Mouse (Mus musculus): ENCODE measurements at regions not wholly inside any gene's neighbourhood (a gene's known extent, or its start where the extent isn't known, plus 50 kb on each side); places are given as distances from the start of the nearest gene placed in this dataset.
"Not testable (repeated sequence)": the region's sequence is repeated elsewhere in the genome, so short reads cannot be mapped to it uniquely, and the experiment has no call there.

DNA sequence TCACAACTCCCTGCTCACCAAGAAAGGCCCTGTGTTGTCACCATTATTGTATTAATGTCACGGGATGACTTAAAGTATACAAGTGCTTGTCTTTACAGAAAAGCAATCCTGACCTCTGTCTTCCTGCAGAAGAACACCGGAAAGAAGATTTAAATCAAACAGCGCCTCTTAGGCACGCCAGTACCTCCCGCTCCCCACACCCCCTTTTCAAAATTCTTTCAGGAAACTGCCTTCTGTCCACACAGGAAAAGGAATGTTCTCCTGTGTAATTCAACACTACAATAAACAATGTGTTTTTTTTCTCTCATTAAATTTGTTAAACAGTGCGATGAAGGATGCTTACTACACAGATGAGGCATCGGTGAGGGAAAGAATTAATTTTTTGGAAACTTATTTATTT is 112.6 kb upstream of the Stt3b start:
- DNase-seq, result no peak

DNA sequence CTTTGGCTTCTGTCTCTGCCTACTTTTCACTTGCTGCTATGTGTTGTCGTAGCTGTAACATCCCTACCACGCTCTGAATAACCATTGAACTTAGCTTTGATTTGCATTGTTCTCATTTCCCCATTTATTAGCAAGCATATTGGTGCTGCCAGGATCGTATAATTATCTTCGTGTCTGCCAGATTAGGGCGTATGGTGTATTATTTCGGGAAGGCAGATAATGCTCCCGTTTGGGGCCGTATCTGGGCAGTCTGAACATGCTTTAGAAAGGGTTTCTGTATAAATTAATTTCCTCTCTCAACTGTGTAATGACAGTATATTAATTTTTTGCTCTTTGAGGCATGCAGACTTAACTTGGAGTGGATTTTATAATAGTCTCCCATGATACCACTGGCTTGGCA is 116.5 kb upstream of the Stt3b start:
- no peak for DNase-seq

DNA sequence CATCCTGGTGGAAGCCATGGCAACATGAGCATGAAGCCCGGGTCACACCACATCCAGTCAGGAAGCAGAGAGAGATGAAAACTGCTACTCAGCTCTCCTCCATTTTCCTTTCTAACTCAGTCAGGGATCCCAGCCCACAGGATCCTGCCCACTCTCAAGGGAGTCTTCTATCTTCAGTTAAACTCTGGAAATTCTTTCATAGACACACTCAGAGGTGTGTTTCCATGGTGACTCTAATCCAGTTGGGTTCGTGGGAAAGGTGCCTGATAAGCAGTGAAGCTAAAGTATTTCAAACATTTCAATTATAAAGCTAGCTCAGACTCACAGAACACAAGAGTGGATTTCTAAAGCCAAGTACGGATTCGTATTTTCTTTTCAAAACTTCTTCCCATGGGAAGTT is 120.0 kb upstream of the Stt3b start:
- no peak for DNase-seq

DNA sequence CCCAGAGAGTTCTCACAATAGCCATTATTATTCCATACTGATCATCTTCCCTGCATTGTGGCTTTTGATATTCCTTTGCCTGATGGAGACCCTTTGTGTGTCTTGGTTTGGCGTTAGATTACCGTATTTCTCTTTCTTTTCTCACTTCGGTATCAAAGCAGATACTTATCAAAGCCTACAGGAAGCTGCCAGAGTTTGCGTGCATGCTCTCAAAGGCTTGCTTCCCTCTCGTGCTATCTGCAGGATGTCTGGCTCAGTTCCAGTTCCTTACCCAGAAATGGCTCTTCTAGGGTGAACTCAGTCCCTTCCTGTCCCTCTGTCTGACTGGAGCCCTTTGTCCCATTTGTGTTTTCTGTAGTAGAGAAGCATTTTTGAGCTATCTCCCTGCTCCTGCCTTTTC is 124.5 kb upstream of the Stt3b start:
- no peak for DNase-seq

DNA sequence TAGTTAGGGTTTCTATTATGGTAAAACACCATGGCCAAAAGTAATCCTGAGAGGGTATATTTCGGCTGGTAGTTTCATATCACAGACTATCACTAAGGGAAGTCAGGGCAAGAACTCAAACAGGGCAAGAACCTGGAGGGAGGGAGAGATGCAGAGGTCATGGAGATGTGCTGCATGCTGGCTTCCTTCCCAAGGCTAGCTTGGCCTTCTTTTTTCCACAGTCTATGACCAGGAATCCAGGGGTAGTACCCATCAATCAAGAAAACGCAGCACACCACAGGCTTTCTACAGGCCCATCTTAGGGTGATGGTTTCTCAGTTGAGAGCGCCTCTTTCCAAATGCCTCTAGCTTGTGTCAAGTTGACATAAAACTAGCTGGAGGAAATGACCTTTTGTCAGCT is 126.1 kb upstream of the Stt3b start:
- DNase-seq, result no peak

DNA sequence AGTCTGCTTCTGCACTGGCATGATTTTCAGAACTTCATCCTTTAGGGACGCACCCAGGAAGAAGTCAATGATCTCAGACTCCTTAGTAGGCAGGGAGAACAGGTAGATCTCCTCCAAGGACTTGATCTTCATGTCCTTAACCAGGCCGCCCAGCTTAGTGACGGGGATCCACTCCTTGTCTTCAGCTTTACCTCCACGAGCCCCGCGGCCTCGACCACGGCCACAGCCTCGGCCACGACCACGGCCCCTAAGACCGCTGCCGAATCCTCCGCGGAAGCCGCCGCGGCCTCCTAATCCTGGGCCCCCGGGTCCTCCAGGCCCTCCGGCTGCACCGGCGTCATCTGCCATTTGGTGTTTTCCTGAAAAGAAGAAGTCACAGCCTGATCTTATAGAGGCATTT is 128.0 kb upstream of the Stt3b start:
- not testable (repeated sequence) for DNase-seq

DNA sequence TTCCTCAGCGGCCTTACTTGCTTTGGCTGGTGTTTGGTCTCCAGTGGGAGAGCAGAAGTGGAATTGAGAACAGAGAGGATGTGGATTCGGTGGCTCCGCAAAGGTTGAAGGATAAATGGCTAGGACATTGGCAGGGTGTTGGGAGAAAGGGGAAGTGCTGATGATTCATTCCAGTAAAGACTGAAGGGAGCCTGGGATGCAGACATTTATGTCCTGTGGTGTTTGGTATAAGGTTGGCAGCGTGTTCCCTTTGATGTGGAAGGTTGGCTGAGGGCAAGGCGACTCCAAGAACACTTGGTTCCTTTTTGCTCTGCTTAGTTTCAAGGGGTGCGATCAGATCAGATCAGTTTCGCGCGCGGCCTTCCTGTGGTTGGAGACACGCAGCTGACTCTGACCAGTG is 136.5 kb upstream of the Stt3b start:
- no peak for DNase-seq

DNA sequence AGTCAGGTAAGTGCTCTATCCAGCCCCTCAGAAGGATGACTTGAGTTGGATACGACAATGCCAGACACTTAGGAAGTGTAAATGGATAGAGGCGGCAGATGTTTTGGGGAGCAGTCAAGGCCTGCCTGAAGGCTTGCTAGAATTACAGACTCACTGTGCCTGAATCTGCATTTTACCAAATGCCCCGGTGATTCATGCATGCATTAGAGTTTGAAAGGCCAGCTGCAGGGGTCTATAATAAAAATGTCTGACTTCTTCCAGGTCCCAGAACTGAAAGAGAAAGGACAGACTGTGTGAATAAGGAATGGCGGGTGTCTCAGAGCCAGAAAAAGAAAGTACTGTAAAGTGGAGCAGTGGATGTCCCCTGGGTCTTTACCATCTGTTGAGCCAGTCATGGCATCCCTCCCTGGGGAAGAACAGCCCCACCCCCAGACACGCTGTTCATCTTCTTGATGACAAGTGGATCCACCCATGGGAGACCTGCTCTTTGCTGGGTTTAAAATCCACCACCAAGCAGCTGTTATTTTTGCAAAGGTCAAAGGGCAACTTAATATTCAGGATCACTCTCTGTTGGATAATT is 140.6 kb upstream of the Stt3b start:
- DNase-seq, result no peak

DNA sequence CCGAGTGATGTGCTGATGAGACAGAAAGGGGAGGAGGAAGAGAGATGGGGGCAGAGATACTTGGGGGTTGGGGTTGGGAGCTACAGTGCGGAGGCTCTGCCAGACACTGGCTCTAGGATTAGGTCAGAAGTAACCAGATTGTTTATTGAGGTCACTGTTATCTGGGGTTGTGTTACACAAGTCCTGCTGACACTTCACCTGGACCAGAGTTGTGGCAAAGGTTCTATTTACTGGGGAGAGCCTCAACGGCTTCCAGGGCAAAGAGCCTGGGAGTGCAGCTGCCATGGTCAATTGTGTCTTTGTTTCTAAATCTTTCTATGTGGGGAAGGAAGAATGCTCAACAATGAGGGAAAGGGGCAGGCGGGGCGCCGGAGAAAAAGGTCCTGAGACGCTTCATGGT is 144.6 kb upstream of the Stt3b start:
- no peak for DNase-seq

DNA sequence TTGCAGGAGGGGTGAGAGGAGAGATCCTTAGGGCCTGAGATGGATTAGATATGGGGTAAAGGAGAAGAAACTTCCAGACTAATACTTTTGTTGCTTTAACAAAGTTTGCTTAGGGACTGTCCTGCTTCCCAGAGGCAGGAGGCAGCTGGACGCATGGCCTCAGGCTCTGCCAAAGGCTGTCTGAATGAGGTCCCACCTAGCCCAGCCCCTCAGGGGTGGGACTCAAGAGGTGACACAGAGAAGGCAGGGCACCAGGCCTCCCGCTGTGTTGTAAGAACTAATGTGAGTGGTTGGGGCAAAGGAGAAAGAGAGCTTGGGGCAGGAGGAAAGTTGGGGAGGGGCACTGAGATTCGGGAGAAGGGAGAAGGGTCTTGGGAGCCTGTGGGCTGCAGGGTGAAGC is 145.9 kb upstream of the Stt3b start:
- no peak for DNase-seq

DNA sequence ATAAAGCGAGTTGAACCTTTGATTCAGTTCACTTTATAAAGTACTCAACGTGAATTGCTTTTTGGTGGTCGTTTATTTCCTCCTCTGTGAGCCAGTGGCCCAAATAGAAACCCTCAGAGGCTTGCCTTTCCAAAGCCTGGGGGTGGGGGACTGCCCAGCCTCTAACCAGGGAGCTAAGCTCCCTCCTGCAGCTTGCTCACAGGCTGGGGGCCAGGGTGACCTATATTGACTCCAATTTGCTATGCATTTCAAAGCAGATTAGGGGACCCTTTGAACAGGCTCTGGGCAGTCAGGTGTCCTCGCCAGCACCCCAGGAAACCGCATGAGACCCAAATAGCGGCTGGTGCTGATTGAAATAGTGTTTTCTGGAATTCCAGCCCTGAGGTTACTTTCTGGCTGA is 146.4 kb upstream of the Stt3b start:
- no peak for DNase-seq

DNA sequence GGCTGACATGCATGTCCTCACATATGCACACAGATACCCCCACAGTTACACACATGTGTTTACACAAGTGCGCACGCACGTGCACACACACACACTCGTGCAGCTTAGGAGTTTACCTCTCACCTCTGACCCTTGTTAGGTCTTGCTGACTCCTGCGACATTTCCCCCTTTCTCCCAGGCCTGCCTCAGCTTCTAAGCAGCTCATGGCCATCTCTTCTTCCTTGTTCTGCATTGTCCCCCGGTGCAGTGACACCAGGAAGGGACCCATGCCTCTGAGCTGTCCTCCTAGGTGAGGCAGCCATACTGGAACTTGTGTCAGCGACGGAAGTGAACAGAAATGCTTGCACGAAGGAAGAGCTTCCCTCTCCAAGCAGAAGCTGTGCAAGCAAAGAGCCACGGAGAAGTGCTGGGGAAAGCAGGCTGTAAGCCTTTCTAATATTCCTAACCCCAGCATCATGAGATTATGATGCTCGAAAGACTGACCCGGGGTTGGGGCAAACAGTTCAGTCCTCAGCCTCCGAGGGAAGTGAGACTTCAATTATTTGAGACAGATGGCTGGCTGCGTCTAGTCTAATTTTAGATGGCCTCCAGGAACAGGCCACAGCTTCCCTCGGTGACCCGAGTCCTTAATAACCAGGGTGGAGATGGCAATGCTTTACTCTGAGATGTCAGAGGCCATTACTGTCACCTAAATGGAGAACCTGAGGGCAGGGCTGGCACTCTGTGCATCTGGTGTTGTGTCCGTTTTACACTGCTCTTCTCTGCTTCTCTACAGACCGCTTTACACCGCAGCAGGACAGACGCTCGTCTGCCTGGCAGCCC is 147.9 kb upstream of the Stt3b start:
- no peak for DNase-seq

DNA sequence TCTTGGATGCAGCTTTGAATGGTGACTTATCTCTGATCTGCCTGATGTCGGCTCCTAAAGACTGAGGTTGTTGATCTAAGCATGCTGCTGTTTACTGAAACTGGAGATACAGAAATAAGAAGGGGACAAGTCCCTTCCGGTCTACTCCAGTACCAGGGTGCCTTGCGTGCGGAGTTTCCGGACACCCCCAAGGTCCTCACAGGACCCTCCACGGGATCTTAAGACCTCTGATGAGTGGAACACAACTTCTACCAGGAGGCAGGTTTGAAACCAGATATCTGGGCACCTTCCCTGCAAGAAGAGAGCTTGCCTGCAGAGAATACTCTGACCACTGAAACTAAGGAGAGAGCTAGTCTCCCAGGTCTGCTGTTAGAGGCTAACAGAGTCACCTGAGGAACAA is 148.9 kb upstream of the Stt3b start:
- not testable (repeated sequence) for DNase-seq

DNA sequence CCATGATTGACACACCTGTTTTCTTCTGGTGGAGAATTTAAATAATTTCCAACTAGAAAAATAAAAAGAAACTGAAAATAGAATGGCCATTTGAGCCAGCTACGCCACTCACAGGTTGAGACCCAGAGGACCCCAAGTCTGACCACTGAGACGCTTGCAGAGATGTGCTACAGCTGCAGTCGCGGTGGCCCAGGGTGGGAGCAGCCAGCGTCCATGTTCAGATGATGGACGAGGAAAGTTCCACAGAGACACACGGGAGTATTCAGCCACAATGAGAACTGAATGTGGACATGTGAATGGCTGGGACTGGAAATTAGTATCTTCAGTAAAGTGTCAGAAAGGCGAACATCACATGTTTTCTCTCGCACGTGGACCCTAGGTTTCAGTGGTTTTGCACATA is 155.1 kb upstream of the Stt3b start:
- DNase-seq, result no peak

DNA sequence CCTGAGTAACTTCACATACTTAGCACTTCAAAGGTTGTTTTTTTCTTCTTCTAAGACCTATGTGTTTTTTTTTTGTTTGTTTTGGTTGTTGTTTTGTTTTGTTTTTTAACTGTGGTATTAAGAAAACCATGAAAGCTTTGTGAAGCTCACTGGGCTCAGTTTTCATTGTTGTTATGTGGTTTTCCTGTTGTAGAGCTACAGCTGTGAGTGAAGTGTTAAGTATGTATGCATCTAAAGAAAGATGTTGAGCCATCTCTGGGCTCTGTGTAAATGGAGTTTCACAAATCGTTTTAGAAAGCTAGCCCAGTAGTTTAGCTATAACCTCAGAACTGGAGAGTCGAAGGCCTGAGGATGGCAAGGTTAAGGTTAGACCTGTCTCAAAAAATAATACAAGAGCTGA is 158.4 kb upstream of the Stt3b start:
- no peak for DNase-seq

DNA sequence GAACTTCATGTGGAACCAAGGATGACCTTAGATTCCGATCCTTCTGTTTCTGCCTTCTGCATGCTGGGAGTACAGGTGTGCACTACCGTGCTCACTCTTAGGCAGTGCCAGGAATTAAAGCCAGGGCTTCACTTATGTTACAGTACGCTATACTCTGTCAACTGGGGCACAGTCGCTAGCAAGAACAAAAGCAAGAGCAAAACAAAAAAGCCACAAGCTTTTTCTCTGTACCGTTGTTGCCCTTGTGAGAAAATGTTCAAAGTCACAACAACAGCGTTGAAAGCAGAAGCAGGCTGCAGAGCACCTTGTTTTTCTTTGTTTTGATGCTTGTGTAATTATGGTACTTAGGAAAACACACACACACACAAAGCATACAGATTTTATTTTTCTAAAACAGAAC is 161.4 kb upstream of the Stt3b start:
- DNase-seq, result no peak

DNA sequence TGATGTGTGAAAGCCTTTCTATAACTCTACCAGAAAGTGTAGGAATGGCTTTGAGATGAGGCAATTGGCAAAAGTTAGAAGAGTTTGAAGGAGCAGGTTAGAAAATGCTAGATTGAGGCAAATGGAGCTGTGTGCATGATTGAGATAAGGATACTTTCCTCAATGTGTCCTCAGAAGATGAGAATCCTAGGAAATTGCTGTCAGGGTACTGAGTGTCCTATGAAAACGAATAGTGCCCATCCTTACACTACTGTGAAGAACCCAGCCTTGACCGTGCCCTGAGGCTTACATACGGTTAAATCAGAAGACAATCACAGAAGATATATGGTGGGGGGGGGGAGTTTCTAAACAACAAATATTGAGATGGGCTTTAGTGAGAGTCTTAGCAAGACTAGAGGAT is 162.8 kb upstream of the Stt3b start:
- no peak for DNase-seq

DNA sequence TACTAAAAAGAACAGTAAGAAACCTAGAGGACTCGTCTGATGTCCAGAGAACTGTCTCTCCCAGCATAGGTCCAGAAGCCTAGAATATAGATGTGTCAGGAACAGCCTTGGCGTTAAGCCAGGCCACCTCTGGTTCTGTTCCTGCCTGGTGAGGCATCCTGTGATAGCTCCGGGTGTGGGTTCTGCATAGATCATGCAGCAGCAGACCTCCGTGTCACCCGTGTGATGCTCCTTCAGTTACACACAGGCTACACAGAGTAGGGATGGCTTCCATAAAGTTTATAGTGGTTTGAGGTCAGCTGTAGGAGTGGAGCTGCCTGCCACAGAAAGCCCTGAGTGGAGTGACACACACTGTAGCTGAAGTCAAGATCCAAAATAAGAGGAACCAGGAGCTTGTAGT is 163.6 kb upstream of the Stt3b start:
- no peak for DNase-seq

DNA sequence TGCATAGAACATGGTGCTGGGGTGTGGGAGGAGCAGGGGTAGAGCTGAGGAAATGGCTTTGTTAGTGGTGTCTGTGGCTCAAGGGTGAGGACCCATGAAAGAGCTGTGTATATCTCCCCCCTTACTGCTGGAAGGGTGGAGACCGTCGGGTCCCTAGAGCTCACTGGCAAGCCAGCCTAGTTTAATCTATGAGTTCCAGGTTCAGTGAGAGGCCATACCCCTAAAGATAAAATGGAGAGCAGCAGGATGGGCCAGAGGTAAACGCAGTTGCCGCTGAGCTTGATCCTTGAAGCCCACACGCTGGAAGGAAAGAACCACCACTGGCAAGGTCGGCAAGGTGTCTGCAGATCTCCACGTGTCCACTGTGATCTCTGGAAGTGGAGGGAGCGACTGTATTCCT is 164.1 kb upstream of the Stt3b start:
- no peak for DNase-seq

DNA sequence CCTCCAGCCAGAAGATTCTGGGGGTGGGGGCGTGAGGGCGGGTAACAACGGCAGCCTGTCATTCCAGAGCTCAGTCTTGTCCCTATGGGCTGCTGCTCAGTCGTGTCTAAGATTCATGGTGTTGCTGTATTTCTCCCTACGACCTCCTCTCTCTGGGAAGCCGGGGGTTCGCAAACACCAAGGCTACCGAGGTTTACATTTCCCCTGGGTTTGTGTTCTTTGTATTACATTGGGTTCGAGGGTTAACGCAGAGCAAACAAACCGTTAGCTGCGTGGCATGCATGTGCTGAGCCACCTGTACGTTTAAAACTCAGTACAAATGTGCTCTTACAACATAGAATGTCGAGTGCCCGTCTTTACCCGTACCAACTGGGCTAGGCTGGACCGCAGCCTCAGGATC is 166.0 kb upstream of the Stt3b start:
- no peak for DNase-seq

DNA sequence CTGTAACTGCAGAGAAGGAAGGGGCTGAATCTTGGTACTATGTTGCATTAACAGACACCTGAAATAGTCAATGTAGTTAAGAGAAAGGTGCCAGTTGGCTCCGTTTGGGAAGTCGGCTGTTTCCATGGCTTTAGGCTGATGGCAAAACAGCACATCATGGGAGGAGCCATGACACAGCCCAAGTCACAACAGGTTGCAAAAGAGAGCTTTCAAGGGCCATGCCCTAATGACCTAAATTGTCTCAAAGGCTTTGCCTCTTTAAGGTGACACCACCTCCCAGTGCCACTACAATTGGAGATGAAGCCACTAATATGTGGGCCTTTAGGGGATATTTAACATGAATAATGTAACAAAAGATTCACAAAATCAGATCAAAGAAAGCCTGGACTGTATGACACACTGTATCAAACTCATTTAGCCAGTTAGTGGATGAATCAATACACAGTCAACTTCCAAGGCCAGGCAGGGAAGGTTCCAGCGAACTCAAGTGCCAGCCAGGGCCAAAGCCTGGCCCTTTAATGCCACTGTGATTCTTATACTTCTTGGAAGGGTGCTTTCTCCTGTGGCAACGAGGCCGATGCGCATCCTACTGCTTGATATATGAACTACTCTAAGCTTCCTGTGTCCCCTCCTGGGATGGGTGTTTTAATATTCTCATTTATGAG is 167.5 kb upstream of the Stt3b start:
- no peak for DNase-seq

DNA sequence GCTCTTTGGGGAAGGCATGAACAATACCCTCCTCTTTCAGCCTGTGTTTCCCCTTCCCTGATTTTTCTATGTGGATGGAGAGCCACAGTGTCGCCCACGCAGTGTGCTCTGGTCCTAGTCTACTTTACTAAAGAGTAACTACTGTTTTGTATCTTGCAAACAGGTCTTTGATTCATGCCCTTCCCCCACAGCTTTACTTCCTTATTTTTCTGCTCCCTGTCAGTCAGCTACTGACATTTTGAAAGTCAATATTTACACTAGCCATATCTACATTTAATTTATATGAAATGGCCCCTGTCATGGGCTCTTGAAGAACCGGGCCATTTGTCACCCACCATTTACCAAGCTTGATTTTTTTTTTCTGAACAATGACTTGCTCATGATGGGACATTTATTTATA is 168.7 kb upstream of the Stt3b start:
- no peak for DNase-seq

DNA sequence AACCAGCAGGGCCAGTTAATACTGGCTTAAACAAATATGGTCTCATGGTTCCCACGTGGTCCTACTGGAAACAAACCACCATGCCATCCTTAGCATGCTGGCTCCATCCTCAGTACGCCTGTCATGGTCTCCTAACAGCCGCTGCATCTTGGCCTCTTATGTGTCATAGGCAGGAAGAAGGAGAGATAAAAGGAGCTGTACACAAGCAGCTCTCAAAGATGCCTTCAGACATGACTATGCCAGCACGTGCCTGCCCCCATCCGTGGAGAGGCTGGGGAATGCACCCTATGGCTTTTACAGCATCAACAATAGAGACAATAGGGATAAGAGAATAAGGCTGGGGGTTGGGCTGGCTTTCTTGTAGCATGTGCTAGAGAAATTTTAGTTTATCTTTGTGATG is 171.0 kb upstream of the Stt3b start:
- DNase-seq, result no peak

DNA sequence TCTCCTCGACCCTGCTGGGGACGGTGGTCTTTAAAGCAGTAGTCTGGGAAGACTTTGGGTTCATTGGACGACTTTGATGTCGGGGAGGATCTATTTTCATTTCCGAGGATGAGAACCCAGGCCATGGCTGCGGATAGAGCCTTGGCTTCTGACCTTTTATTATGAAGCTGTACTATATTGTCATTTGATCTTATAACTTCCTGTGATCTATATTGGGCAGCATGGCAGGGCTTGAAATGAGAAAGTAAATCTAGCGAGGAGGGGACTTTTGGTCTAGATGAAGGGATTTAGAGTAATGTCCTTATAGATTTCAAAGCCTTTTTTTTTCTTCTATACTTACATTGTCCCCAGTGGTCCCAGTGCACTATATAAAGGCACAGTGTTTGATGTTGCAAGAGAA is 172.8 kb upstream of the Stt3b start:
- DNase-seq, result no peak

DNA sequence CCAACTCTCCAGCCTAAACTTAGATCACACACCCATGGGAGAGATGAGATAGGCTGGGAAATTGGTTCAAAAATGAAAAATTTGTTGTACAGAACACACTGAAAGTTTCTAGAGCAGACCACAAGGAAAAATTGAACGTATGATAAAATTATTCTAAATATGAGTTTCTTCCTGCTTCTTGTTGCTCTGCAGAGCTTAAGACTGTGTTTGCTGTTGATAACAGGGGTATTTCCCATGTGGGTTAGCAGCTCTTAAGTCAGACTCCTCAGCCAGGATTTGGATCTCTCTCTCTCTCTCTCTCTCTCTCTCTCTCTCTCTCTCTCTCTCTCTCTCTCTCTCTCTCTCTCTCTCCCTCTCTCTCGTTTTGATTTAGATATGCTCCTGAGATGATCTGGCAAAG is 173.5 kb upstream of the Stt3b start:
- no peak for DNase-seq

Data from right cerebral cortex, postnatal 4 days (tissue).